Mouse (Mus musculus) E14TG2a.4 (cell line): ENCODE measurements at regions not wholly inside any gene's neighbourhood (a gene's known extent, or its start where the extent isn't known, plus 50 kb on each side); places are given as distances from the start of the nearest gene placed in this dataset.

Experiments used
- H3K27me3 ChIP-seq: 2 replicates; pipeline ENCODE4 v1.6.1; 2014; ENCODE audit warnings: low read length, control low read depth; ENCODE audit not compliant: insufficient read depth
- H3K36me3 ChIP-seq: 2 replicates; pipeline ENCODE4 v1.6.1; 2014; ENCODE audit warnings: low read length, control low read depth; ENCODE audit not compliant: insufficient read depth
- H3K4me1 ChIP-seq: replicated peaks from 2 replicates; pipeline ENCODE4 v1.6.1; 2014; ENCODE audit warnings: low read depth, low read length, control low read depth
- H3K4me3 ChIP-seq: replicated peaks from 2 replicates; pipeline ENCODE4 v1.5.1; 2014; ENCODE audit warnings: mild to moderate bottlenecking, low read length
- H3K9me3 ChIP-seq: 2 replicates; pipeline ENCODE4 v1.6.1; 2014; ENCODE audit warnings: low read length, control low read depth
- CTCF ChIP-seq: conservative IDR thresholded peaks from 2 replicates; pipeline ENCODE4 v1.5.1; 2014; ENCODE audit warnings: low read length
- NANOG ChIP-seq: IDR thresholded peaks from 2 replicates; pipeline ENCODE4 v1.6.1; 2014; ENCODE audit warnings: borderline replicate concordance, low read length, mixed read lengths
- POU5F1 ChIP-seq: IDR thresholded peaks from 2 replicates; pipeline ENCODE4 v1.6.1; 2014; ENCODE audit warnings: low read length, borderline replicate concordance

GRCm38 (mm10) chr4:46257061-46257795, 61.1 kb upstream of the Xpa start:
- Histone ChIP-seq H3K36me3 (no peaks in the 10 kb centered on the region), H3K27me3 (peaks cover 3% of the 10 kb centered on the region; the same call in 1 of the 2 replicates), H3K9me3 (peaks cover 17% of the 10 kb centered on the region), H3K4me3 (no peak overlapping the region), H3K4me1 (no peaks in the 10 kb centered on the region)
- TF ChIP-seq NANOG (no peak), CTCF (no peak)

- TF ChIP-seq NANOG (no peak), CTCF (no peak), POU5F1 (no peak)
- Histone ChIP-seq H3K4me1 (no peaks in the 10 kb centered on the region), H3K36me3 (no peaks in the 10 kb centered on the region), H3K27me3 (peaks cover 3% of the 10 kb centered on the region; the same call in 1 of the 2 replicates), H3K9me3 (peaks cover 23% of the 10 kb centered on the region), H3K4me3 (no peak overlapping the region)
These were observed 62.7 kb upstream of the Xpa start for GRCm38 (mm10) chr4:46258774-46259173.

- H3K9me3 ChIP-seq = no peaks in the 10 kb centered on the region
- no peaks in the 10 kb centered on the region for H3K4me1 ChIP-seq
- no peaks in the 10 kb centered on the region for H3K36me3 ChIP-seq
- TF ChIP-seq CTCF (no peak), POU5F1 (no peak)
- no peak overlapping the region for H3K4me3 ChIP-seq
- H3K27me3 ChIP-seq = peaks cover 25% of the 10 kb centered on the region
These were observed 72.6 kb upstream of the Xpa start for GRCm38 (mm10) chr4:46268564-46269247.

GRCm38 (mm10) chr4:46271066-46271465, 72.3 kb upstream of the Foxe1 start:
- no peak for TF ChIP-seq NANOG
- TF ChIP-seq CTCF = no peak
- no peak for TF ChIP-seq POU5F1
- H3K4me3 ChIP-seq = no peak overlapping the region
- no peaks in the 10 kb centered on the region for H3K4me1 ChIP-seq
- peaks cover 31% of the 10 kb centered on the region for H3K27me3 ChIP-seq
- no peaks in the 10 kb centered on the region for H3K9me3 ChIP-seq
- no peaks in the 10 kb centered on the region for H3K36me3 ChIP-seq

GRCm38 (mm10) chr4:46275773-46276172, 67.6 kb upstream of the Foxe1 start:
- H3K4me1 ChIP-seq = peaks cover 12% of the 10 kb centered on the region

GRCm38 (mm10) chr4:46276851-46277581, 66.4 kb upstream of the Foxe1 start:
- Histone ChIP-seq H3K4me1 (peaks cover 12% of the 10 kb centered on the region), H3K36me3 (no peaks in the 10 kb centered on the region), H3K4me3 (peak overlapping the region; percentile 37; the same call in 1 of the 2 replicates), H3K27me3 (peaks cover 20% of the 10 kb centered on the region), H3K9me3 (no peaks in the 10 kb centered on the region)
- TF ChIP-seq POU5F1 (no peak), CTCF (no peak), NANOG (no peak)

More at GRCm38 (mm10) chr4:46275773-46276172, 67.6 kb upstream of the Foxe1 start:
- TF ChIP-seq NANOG (no peak), CTCF (no peak), POU5F1 (no peak)
- no peaks in the 10 kb centered on the region for H3K9me3 ChIP-seq
- H3K4me3 ChIP-seq = no peak overlapping the region
- no peaks in the 10 kb centered on the region for H3K36me3 ChIP-seq
- H3K27me3 ChIP-seq = peaks cover 23% of the 10 kb centered on the region

GRCm38 (mm10) chr4:46286955-46287354, 56.5 kb upstream of the Foxe1 start:
- Histone ChIP-seq H3K27me3 (no peaks in the 10 kb centered on the region), H3K4me1 (no peaks in the 10 kb centered on the region), H3K4me3 (no peak overlapping the region), H3K36me3 (no peaks in the 10 kb centered on the region), H3K9me3 (peaks cover 4% of the 10 kb centered on the region; the same call in 1 of the 2 replicates)
- no peak for TF ChIP-seq NANOG
- TF ChIP-seq POU5F1 = no peak
- no peak for TF ChIP-seq CTCF

- H3K4me1 ChIP-seq = no peaks in the 10 kb centered on the region
- H3K36me3 ChIP-seq = no peaks in the 10 kb centered on the region
- no peak overlapping the region for H3K4me3 ChIP-seq
- TF ChIP-seq CTCF = no peak
- TF ChIP-seq NANOG = no peak
- TF ChIP-seq POU5F1 = no peak
- peaks cover 4% of the 10 kb centered on the region; the same call in 1 of the 2 replicates for H3K9me3 ChIP-seq
- peaks cover 2% of the 10 kb centered on the region; the same call in 1 of the 2 replicates for H3K27me3 ChIP-seq
These were observed 51.7 kb upstream of the Foxe1 start for GRCm38 (mm10) chr4:46291620-46292254.
